Mouse (Mus musculus) frontal cortex, adult 2 months (tissue): ENCODE measurements around the gene Gm36210. TPM values are rescaled to one million over a fixed set of nuclear protein-coding genes. Genes with fewer than 3 reads are reported as not detected.
A peak's percentile ranks its signal among the peaks of the same experiment; 100 is the strongest.

Experiments used
- DNase-seq, 2 experiments: peaks; one replicate each; pipeline ENCODE4 v3.0.0; 2022; ENCODE audit warnings: low spot score in 1 of 2; ENCODE audit errors: extremely low spot score in 1 of 2
- polyA plus RNA-seq: library from polyadenylated mRNA; depleted of rRNA; stranded (reverse); fragments of >200 nt; gene quantifications from 2 replicates; pipeline ENCODE4 v1.2.3, GENCODE M21; 2012

The Gm36210 gene
- polyA plus RNA-seq, 1 experiment, result 0.44 TPM

DNA sequence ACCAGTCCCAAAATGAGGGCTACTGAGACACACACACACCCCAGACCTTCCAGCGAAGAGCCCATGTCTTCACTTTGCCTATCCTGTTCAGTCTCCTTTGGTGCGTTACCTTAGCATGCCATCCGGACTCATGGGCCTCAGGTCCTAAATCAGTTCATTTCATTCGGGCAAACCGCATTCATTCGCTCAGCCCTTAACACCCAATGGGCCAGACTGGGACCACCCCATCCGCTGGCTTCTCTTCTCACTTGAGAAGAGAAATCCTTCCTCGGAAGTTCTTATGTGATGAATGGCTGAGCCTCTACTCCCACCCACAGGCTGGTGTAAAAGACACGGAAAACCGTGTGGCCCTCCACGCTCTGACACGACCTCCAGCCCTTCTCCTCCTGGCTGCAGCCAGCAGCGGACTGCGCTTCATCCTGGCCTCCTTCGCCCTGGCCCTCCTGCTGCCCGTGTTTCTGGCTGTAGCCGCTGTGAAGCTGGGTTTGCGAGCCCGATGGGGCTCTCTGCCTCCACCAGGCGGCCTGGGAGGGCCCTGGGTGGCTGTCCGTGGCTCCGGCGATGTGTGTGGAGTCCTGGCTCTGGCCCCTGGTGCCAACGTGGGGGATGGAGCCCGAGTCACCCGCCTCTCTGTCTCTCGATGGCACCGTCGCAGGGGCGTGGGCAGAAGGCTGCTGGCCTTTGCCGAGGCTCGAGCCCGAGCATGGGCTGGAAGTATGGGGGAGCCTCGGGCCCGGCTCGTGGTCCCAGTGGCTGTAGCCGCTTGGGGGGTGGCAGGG lies 17.5 kb upstream of the Gm36210 start:
- peak in 1 of 2 experiments; percentile 56 for DNase-seq

DNA sequence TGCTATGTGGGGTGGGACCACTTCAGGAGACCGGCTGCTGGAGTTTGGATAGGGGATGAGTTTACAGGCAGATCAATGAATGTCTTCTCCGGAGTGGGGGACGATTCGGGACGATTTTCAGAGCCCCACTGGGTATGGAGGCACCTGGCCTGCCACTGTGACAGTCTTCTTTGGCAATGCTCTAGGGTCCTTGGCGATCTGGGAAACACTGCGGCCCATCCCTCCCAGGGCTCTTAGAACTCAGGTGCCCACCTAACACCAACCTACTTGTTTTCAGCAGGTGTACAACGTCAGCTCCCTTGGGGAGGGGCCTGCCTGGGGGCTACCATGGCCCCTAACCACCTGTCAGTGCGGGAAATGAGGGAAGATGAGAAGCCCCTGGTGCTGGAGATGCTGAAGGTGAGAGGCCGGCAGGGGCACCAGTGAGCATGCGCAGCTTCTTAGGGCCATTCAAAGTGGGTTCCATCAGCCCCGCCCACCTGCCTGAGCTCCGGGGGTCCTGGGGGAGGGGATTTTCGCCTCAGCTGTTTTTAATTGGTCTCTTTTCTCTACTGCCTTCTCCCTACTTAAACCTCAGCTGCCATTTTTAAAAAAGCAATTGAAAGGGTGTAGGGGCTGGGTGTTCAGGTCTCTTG lies 16.7 kb upstream of the Gm36210 start:
- peak; percentile 74 to 86 for DNase-seq

DNA sequence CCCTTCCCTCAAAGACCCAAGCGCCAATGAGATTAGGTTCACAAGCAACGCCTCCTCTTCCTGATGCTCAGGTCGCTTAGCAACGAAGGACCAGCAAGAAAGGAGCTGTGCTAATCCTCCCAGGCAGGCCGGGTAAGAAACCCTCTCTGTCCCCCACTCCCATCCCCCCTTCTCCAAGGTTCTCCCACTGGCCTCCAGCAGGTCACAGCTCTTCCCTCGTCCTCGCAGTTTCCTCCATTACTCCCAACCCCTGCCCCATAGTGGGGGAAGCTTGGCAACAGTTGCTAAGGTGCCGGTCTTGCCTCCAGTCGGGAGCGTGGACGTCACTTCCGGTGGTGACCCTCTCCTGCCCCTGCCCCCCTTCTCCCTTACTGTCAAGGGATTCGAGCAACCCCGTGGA lies 16.2 kb upstream of the Gm36210 start:
- DNase-seq, result peak; percentile 87 to 91

DNA sequence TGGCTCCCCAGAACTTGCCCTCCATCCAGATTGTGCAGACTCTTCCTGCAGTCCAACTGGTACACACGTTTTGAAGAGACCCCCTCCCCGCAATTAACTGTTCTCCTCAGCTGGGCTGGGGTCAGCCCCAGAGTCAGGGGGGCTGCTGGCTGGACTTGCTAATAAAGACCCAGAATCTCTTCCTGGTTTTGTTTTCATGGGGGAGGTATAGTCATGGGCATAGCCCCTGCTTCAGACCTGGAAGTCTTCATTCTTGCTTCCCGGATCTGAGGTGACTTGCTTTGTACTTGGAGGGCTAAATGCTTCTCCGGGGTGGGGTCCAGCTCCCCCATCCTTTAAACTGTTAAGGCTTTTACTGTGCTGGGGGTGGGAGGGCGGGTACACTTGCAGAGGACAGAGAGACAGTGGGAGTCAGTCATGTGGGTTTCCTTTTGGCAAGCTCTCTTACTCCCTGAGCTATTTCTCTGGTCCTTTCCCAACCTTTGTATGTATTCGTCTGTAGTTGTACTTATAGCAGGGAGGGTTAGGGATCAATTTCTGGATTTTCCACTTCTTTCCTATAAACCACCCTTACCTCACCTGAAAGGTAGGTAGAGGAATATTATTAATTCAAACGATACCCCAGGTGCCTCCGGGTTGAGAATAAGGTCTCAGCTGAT lies 15.6 kb upstream of the Gm36210 start, which contains the start of gene Nat14:
TSS of gene Nat14 (plus strand) at position 205 of the 659 bp plus-strand sequence.
- DNase-seq, result no peak

DNA sequence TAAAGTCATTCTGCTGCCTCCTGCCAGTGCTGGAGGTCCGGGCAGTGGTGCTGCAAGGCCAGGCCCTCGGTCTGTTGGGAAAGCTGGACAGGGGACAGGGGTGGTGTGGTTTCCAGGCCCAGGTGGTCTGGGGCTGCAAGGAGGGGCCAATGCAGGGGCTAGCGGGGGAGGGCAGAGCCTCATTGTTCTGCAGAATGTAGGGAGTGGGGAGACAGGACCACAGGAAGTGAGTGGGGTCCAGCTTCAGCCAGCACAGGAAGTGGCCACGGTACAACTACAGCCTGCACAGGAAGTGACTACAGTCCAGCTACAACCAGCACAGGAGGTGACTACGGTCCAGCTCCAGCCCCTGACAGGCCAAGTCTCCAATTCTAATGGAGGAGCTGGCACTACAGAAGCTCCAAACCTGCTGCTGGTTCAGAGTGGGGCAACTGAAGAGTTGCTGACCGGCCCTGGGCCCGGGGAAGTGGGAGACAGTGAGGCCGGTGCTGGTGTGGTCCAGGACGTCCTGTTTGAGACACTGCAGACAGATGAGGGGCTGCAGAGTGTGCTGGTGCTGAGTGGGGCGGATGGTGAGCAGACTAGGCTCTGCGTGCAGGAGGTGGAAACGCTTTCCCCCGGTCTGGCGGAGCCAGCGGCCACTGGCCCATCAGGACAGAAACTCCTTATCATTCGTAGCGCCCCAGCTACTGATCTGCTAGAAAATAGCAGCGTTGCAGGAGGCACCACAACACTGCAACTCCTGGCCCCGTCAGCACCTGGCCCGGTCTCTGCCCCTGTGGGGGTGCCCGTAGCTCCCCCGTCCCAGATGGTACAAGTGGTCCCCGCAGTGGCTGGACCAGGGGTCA lies 14.9 kb upstream of the Gm36210 start:
- no peak for DNase-seq

DNA sequence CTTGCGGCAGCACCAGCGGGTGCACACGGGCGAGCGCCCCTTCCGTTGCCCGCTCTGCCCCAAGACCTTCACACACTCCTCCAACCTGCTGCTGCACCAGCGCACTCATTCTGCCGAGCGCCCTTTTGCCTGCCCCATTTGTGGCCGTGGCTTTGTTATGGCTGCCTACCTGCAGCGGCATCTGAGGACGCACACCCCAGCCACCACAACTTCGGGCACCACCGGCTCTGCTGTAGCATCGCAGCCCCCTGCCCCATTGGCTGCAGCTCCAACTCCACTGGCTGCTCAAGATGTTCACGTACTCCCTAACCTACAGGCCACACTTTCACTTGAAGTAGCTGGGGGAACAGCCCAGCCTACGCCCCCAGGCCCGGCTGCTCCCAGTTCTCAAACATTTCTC lies 14.2 kb upstream of the Gm36210 start:
- DNase-seq, result no peak

DNA sequence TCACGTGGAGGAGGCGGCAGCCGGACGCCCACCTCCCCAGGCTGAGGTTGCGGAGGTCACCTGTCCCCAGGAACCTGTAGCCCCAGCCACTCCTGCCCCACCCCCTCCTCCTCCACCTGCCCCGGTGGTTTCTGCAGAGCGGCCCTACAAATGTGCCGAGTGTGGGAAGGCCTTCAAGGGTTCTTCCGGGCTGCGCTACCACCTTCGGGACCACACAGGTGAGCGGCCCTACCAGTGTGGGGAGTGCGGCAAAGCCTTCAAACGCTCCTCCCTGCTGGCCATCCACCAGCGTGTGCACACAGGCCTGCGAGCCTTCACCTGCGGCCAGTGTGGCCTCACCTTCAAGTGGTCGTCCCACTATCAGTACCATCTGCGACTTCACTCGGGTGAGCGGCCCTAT lies 13.7 kb upstream of the Gm36210 start:
- no peak for DNase-seq

DNA sequence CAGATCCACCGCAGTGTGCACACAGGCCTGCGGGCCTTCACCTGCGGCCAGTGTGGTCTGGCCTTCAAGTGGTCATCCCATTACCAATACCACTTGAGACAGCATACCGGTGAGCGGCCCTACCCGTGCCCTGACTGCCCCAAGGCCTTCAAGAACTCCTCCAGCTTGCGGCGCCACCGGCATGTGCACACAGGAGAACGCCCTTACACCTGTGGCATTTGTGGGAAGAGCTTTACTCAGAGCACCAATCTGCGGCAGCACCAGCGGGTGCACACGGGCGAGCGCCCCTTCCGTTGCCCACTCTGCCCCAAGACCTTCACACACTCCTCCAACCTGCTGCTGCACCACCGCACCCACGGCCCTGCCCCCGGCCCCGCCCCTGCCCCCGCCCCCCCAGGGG lies 12.8 kb upstream of the Gm36210 start:
- DNase-seq, result no peak

DNA sequence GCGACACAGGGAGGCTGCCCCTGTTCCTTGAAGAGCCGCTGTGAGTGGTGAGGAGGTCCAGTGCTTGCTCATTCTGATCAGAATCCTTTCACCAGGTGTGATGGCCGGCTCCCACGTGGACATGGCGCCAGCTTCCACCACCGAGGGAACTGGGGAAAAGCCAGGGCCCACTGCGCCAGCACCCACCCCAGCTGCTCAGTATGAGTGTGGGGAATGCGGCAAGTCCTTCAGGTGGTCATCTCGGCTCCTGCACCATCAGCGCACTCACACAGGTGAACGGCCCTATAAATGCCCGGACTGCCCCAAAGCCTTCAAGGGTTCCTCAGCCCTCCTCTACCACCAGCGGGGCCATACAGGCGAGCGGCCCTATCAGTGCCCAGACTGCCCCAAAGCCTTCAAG lies 12.4 kb upstream of the Gm36210 start:
- DNase-seq, result no peak

DNA sequence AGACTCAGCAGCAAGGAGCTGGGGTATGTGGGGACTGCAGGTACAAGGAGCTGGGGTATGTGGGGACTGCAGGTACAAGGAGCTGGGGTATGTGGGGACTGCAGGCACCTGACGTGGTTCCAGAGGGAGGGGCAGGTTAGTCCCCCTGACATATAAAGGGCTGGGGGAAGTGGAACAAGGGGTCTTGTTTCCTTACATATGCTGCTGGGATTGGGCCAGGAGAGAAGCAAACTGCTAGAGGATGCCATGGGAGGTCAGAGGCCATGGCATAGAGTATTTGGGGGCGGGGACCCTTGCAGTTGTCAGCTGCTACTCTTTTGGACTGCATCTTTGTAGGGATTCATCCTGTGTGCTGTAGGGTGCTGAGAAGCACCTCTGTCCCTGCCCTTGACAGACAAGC lies 11.2 kb upstream of the Gm36210 start:
- no peak for DNase-seq

DNA sequence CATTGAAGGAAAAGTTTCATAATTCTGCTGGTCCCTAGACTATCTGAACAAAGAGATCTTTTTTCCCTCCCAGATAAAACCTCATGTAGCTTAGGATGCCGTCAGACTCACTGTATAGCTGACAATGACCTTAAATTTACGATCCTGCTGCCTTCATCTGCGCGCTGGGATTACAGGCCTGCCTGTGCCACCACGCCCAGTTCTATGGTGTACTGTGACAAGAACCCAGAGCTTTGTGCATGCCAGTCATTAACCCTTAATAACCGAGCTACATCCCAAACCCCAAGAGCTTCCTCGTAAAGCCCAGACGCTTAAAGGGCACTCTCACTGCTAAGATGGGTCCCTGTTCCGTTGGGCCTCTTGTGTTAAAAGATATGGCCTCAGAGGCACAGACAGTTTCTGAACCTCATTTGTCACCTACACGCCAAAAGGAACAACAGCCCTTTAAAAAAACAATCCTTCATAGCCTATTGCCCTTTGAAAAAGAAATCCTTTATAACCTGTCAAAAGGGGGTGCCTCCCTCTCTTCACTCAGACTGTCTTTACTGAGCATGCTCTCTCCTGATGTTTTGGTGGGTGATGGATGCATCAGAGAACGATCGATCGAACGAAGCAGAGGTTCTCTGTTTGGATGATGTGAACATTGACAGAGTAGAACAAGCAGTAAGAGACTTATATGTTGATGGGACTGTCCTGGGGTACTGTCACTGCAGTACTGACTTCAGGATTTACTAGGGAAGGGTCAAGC lies 9.5 kb upstream of the Gm36210 start:
- DNase-seq, result peak in 1 of 2 experiments; percentile 42

DNA sequence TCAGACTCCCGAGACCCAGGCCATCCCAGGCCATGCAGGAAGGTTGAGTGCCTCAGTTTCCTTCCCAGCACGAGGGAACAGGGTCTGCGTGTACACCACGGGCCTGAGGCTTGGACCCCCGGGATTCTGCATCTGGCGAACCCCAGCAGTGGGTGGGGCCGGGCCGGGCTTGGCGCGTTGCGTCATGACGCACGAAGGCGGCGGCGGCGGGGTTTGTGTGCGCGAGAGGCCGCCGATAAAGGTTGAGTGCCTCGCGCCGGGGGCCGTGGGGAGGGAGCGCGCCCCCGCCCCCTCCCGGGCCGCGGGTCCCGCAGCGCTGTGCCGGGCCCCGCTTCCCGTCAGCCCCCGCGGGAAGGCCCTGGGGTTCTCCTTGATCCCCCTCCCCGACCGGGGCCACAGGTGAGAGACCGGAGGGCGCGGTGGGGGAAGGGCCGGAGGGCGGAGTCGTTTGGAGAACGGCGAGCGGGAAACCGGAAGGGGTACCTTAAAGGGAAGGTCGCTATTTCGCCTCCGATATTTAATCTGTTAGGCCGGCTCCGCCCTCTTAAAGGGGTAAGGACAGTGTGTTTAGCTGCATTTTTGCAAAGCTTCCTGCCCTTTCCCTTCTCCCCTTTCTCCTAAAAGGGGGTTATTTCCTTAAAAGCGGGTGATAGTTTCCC lies 8.8 kb upstream of the Gm36210 start, which contains the start of gene Zfp628:
TSS of gene Zfp628 (plus strand) at position 211 of the 659 bp plus-strand sequence.
- peak; percentile 87 to 98 for DNase-seq

DNA sequence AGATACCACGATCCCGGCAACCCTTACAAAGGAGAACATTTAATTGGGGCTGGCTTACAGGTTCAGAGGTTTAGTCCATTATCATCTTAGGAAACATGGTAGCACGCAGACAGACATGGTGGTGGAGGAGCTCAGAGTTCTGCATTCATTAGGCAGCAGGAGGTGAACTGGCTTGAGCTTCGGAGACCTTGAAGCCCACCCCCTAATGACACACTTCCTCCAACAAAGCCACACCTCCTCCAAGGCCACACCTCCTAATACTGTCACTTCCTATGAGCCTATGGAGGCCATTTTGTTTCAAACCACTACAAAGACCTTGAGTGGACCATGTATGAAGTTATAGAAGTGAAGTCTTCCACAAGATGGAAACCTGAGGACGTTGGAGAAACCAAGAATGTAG lies 5.9 kb upstream of the Gm36210 start:
- no peak for DNase-seq

DNA sequence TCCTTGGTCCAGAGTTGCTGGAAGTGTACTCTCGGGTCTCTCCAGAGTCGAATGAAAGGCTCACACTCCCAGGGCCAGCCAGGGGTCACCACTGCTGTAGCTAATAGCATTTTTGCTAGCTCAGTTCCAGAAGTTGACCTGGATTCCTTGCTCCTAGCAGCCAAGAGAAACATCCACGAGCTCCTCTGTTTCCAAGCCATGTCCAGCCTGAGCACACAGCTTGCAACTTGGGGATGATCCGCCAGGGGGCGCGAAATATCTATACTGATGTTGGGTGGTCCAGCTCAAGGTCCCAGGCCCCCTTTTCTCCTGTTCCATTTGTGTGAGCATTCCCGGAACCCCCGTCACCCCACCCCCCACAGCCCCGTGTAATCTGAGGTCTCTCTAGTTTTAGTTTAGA lies 5.2 kb upstream of the Gm36210 start:
- peak in 1 of 2 experiments; percentile 77 for DNase-seq

DNA sequence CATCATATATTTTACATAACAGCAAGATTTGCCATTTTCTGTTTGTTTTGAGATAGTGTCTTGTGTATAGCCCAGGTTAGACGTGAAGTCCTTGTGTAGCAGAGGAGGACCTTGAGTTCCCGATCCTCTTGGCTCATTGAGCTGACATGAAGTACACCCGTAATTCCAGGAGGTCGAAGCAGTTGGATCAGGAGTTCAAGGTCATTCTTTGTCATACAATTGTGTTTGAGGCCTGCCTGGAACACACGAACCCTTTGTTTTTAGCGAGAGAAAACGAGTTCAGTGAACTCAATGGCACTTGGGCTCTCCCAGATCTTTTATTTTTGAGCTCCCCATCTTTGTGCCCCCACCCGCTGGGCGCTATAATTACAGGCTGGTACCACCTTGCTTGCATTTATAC lies 3.9 kb downstream of the Gm36210 start:
- no peak for DNase-seq

DNA sequence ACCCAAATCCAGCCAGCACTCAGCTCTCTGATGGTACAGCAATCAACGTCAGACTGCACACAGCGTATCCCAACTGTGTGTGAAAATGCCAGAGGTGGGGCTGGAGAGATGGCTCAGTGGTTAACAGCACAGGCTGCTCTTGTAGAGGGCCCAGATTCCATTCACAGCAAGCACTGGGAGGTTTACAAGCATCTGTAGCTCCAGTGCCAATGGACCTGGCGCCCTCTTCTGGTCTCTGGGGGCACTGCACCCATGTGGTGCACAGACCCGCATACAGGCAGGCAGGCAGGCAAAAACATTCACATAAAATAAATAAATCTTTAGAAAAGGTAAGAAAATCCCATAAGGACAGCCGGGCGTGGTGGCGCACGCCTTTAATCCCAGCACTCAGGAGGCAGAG lies 5.1 kb downstream of the Gm36210 start:
- DNase-seq, result no peak

DNA sequence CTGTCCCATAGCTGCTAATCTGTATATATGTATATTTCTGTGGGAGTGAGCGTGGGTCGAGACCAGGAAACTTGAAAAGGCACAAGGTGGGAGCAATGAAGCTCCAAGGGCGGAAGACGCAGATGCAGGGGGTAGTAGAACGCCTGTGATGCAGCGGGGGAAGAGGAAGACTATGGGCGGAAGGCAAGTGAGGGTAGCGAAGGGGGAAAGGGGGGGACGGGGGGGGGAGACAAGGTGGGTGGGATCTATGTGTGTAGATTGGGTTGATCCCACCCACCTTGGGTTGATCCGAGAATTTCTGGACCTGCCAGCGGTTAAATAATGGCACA lies 5.8 kb downstream of the Gm36210 start:
- no peak for DNase-seq

DNA sequence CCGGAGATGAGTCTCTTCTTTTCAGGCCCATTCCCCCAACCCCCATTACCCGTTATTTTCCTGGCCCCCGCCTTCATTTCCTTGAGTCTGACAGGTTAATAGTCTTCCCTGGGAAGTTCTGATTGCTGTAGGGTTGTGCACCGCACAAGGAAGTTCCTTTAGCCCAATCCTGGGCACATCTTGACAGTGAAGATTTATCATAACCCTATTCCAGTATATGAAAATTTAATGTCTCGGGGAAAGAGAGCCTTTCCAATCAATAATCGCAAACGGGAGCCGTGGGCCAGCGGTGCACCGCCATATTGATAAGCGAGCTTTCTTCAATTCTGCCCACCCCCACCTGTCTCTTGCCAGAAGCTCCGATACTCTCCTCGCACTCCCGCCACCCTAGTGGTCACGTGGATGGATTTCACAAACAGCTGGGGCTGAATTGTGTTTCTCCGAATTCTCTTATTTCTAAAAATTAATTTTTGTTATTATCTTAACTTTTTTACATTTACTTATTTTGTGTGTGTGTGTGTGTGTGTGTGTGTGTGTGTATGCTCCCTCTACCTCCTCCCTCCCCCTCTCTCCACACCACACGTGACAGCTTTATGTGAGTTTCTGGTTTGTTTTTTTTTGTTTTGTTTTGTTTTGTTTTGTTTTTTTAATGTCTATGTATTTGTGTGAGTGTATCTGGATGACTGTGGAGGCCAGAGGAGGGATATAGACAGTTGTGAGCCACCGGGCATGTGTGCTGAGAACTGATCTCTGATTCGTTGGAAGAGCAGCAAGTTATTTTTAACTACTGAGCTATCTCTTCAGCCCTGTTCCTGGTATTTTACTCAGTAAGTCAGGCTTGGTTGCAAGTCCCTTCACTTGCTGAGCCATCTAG lies 6.4 kb downstream of the Gm36210 start:
- no peak for DNase-seq
